ENCODE assay signal across 10 mouse cellular contexts in the genomic region with DNA sequence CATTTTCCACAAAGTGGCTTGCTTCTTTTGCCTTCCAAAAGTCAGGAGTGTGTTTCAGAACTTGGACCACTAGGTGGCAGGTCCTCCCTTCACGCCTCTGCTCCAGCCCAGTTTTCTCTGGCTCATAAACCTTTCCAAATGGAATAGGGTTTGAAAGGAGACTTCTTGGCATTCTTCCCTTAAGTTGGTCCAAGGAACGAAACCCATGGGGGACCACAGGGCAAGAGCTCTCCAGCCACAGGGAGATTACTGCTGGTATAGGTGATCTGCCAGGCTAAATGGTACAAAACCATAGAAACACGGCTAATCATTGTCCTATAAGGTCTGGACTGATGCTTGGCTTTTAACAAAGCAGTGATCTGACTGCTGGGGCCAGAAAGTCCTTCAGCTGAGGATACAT.
DNase-seq lines count a peak whose midpoint lies in the region; ATAC-seq and TF ChIP-seq lines count a peak whose summit lies in the region.
"Had no signal": no experiment of that assay in that cellular context is flagged by ENCODE, and none has a peak within 500 bp of the region (broad histone marks: within the 10 kb centered on the region; RNA-seq: fewer than 3 reads in every experiment).

No protein-coding gene starts in this region.

- no peaks in the 10 kb centered on the region for H3K9me3 ChIP-seq in midbrain, embryonic 12.5 days
- H3K9me3 ChIP-seq: embryonic facial prominence, embryonic 12.5 days had no signal

- H3K9ac ChIP-seq in midbrain, embryonic 12.5 days (replicated peaks): no peak overlapping the region
- H3K9ac ChIP-seq: embryonic facial prominence, embryonic 12.5 days had no signal

- 18% methylated on average over 3 of the region's 3 CpGs for WGBS in midbrain, embryonic 12.5 days
- 95% methylated on average over 3 of the region's 3 CpGs for WGBS in thymus, adult 2 months

- no peak for DNase-seq in testis, postnatal 14 days (ENCODE audit: low spot score)
- DNase-seq in cerebellum, adult 9-11 months: peak; percentile 74
- peak; percentile 55 to 76 for DNase-seq in frontal cortex, postnatal 36 days (ENCODE audit: low spot score in 2 of 2)
- DNase-seq in layer of hippocampus, adult 8-10 months (ENCODE audit: low spot score in 2 of 2): peak; percentile 57 to 59
- no peak for DNase-seq in thymus, adult 2 months

- peak; percentile 41 for ATAC-seq in midbrain, embryonic 12.5 days (ENCODE audit: low FRiP score, low read depth)
- ATAC-seq in activated CD4-positive, CD25-positive, alpha-beta regulatory T cell, adult 4 months: no peak

- H3K4me3 ChIP-seq in testis, adult 2 months (ENCODE audit: control insufficient read depth, low read depth, low read length): no peak overlapping the region
- H3K4me3 ChIP-seq in midbrain, embryonic 12.5 days: no peak overlapping the region
- no peak overlapping the region for H3K4me3 ChIP-seq in thymus, adult 2 months (ENCODE audit: control insufficient read depth, insufficient read depth, low read length)
- H3K4me3 ChIP-seq: embryonic facial prominence, embryonic 12.5 days had no signal

- no peaks in the 10 kb centered on the region for H3K27me3 ChIP-seq in testis, adult 2 months (ENCODE audit: control insufficient read depth, insufficient read depth, low read length)
- no peaks in the 10 kb centered on the region for H3K27me3 ChIP-seq in midbrain, embryonic 12.5 days
- H3K27me3 ChIP-seq in thymus, adult 2 months (ENCODE audit: control insufficient read depth, insufficient read depth, low read length): no peaks in the 10 kb centered on the region
- H3K27me3 ChIP-seq: embryonic facial prominence, embryonic 12.5 days had no signal

- TF ChIP-seq CTCF in testis, adult 2 months (IDR thresholded peaks at IDR 0.05; ENCODE audit: control insufficient read depth, insufficient read depth, insufficient replicate concordance, low read depth, low read length): peak; percentile 45; the same call in 1 of the 2 replicates
- TF ChIP-seq CTCF in thymus, adult 2 months (IDR thresholded peaks at IDR 0.05; ENCODE audit: borderline replicate concordance, control insufficient read depth, extremely low read depth, insufficient read depth, low read length, poor library complexity): no peak

- H3K4me2 ChIP-seq in midbrain, embryonic 12.5 days (replicated peaks): peak overlapping the region; percentile 37; the same call in 1 of the 2 replicates
- H3K4me2 ChIP-seq: embryonic facial prominence, embryonic 12.5 days had no signal

- TF ChIP-seq POLR2A in testis, adult 2 months (IDR thresholded peaks at IDR 0.05; ENCODE audit: control insufficient read depth, low read depth, low read length): no peak
- TF ChIP-seq POLR2A in thymus, adult 2 months (IDR thresholded peaks at IDR 0.05; ENCODE audit: control insufficient read depth, extremely low read depth, insufficient read depth, low read length, poor library complexity): no peak

- H3K27ac ChIP-seq in testis, adult 2 months (ENCODE audit: control insufficient read depth, insufficient read depth, low read depth, low read length): no peak overlapping the region
- peak overlapping the region; percentile 68 for H3K27ac ChIP-seq in midbrain, embryonic 12.5 days (replicated peaks)
- H3K27ac ChIP-seq in thymus, adult 2 months (ENCODE audit: control insufficient read depth, insufficient read depth, low read length): no peak overlapping the region
- H3K27ac ChIP-seq: embryonic facial prominence, embryonic 12.5 days; macrophage had no signal

- no peaks in the 10 kb centered on the region for H3K4me1 ChIP-seq in testis, adult 2 months (ENCODE audit: control insufficient read depth, insufficient read depth, low read length)
- peaks cover 23% of the 10 kb centered on the region for H3K4me1 ChIP-seq in midbrain, embryonic 12.5 days
- H3K4me1 ChIP-seq in thymus, adult 2 months (replicated peaks; ENCODE audit: control insufficient read depth, insufficient read depth, low read length): no peaks in the 10 kb centered on the region
- H3K4me1 ChIP-seq: embryonic facial prominence, embryonic 12.5 days had no signal

- no peaks in the 10 kb centered on the region for H3K36me3 ChIP-seq in testis, adult 2 months (ENCODE audit: control insufficient read depth, insufficient read depth, low read length)
- peaks cover 17% of the 10 kb centered on the region for H3K36me3 ChIP-seq in midbrain, embryonic 12.5 days
- H3K36me3 ChIP-seq in thymus, adult 2 months (ENCODE audit: control insufficient read depth, insufficient read depth, low read length): peaks cover 8% of the 10 kb centered on the region
- H3K36me3 ChIP-seq: embryonic facial prominence, embryonic 12.5 days had no signal

Comparison
In these comparisons a context has a peak if more than half of its experiments do, and no peak if none do; other contexts are left out.
1. DNase-seq: peak in cerebellum, adult 9-11 months (single experiment), frontal cortex, postnatal 36 days (2 of 2) and layer of hippocampus, adult 8-10 months (2 of 2); none in testis, postnatal 14 days (single experiment) and thymus, adult 2 months (single experiment).